Mouse (Mus musculus) olfactory bulb, adult 2 months (tissue): ENCODE data around the gene Kdm2b.

ENCODE experiments used
- CTCF ChIP-seq: fragments of 200-500 bp; IDR thresholded peaks from 2 replicates; pipeline ENCODE4 v1.5.1; 2012; ENCODE audit warnings: low read depth, mild to moderate bottlenecking, low read length, moderate library complexity; ENCODE audit not compliant: insufficient read depth
- POLR2A ChIP-seq: fragments of 200-500 bp; IDR thresholded peaks from 2 replicates; pipeline ENCODE4 v1.6.1; 2012; ENCODE audit warnings: mild to moderate bottlenecking, low read depth, low read length, moderate library complexity; ENCODE audit not compliant: insufficient read depth

DNA sequence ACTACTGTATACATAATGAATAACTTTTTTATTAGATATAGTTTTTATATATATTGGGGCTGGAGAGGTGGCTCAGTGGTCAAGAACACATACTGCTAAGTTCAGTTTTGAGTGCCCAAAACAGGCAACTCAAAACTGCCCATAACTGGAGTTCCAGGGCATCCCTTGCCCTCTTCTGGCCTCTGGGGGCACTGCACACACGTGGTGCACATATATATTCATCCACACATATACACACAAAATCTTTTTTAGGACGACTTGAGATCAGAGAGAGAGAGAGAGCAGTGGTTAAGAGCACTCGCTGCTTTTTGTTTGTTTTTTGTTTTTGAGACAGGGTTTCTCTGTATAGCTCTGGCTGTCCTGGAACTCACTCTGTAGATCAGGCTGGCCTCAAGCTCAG, 41.7 kb upstream of the Kdm2b start:
- TF ChIP-seq CTCF (no peak), POLR2A (no peak)
